Mouse (Mus musculus) adrenal gland, postnatal 36 days (tissue): ENCODE results near the gene Spata31d1a. TPM values are rescaled to one million over a fixed set of nuclear protein-coding genes. Genes with fewer than 3 reads are reported as not detected.
"Not testable (repeated sequence)": the region's sequence is repeated elsewhere in the genome, so short reads cannot be mapped to it uniquely, and the experiment has no call there.

Source experiments
- DNase-seq, 2 experiments: peaks; one replicate each; pipeline ENCODE4 v3.0.0; 2021; ENCODE audit warnings: mixed read lengths in 1 of 2
- long read RNA-seq, 2 experiments: library from polyadenylated mRNA; stranded (forward); transcript quantifications; one replicate each; pipeline ENCODE4 v2.0.0; 2021; ENCODE audit warnings: borderline sequencing depth in 2 of 2
- total RNA-seq, 2 experiments: library from RNA; stranded (reverse); gene quantifications; 2 replicates each; pipeline ENCODE4 v1.2.3; 2021

Gene Spata31d1a
- not detected for total RNA-seq
- long read RNA-seq, experiment 1, result 0 reads
- long read RNA-seq, experiment 2, result 0 reads

GRCm38 (mm10) chr13:59710230-59710629 is at the start of gene Spata31d1a:
TSS of gene Spata31d1a (minus strand) at chr13:59710330.
- DNase-seq, result no peak

DNA sequence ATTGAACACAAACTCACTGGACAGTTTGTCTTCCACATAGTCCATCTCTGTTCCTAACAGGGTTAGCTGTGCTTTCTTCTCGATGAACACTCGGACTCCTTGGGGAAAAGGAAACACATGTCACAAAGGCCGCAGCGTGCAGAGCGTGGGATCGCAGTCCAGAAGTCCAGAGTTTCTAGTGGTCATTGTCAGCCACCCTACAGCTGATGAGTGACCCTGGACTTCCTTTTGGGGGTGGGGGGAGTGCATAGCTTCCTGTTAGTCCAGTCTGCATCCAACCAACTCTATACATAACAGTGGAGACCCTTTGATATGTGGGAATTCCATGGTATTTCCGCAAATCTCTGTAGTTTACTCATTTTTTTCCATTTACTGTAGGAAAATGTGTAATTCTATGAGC is 46.8 kb upstream of the Spata31d1a start:
- no peak for DNase-seq

GRCm38 (mm10) chr13:59750310-59750709 is 40.2 kb upstream of the Spata31d1a start:
- no peak for DNase-seq

GRCm38 (mm10) chr13:59746711-59747110 is 36.6 kb upstream of the Spata31d1a start, which contains the start of gene 1700014D04Rik:
TSS of gene 1700014D04Rik (minus strand) at chr13:59746752.
- DNase-seq, result no peak

GRCm38 (mm10) chr13:59746164-59746563 is 36.0 kb upstream of the Spata31d1a start:
- no peak for DNase-seq

DNA sequence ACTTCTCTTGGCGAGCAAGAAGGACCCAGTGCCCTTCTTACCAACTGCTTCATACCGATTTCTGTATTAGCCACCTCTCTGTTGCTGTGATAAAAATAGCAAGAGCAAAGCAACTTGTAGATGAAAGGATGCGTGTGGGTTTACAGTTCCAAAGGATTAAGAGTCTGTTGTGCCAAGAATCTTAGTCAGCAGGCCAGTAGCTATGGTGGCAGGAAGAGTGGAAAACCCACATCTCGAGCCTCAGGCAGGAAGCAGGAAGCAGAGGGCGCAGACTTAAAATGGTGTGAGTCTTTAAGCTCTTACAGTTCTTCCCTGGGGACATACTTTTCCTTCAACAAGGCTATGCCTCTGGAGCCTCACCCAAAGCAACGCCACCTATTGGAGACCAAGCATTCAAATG is 35.3 kb upstream of the Spata31d1a start:
- DNase-seq, result no peak

DNA sequence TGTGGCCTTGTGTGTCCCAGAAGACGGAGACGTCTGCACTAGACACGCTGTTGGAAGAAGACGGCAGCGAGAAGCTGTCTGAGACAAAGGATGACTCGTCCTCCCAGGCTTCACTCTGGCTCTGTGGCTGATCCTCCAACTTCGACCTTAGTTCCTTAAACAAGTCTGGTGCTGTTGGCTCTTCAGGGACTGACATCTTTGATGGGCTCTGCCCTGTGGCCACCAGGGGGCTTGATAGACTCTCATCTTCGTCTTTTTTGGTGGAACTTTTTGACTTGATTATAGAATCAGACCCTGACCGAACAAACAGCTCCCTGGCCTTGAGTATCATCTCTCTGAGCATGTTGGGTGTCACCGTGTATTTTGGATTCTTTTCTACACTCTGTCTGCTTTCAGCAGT is 31.6 kb upstream of the Spata31d1a start:
- DNase-seq, result no peak

DNA sequence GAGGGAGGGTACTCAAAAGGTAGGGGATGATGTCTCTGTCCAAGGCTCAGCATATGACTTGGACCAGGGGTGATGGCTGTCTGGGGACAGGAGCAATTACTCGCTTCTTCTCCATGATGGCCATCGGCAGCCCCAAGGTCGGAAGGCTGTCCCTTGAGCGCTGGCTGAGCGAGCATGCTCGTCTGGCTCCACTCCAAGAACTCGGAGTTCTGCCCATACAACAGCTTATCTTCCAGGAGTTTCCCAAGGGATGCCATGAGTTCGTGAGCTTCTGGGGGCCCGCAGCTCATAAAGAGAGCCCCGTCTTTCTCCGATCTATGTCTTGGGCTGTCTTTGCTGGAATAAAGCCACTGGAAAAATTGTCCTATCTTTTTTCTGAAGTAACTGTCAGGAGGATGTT is 31.0 kb upstream of the Spata31d1a start:
- peak; percentile 71 to 87 for DNase-seq

- DNase-seq, result no peak
Observed at GRCm38 (mm10) chr13:59739397-59739796, 29.3 kb upstream of the Spata31d1a start.

- no peak for DNase-seq
Observed at GRCm38 (mm10) chr13:59738455-59738854, 28.3 kb upstream of the Spata31d1a start.

DNA sequence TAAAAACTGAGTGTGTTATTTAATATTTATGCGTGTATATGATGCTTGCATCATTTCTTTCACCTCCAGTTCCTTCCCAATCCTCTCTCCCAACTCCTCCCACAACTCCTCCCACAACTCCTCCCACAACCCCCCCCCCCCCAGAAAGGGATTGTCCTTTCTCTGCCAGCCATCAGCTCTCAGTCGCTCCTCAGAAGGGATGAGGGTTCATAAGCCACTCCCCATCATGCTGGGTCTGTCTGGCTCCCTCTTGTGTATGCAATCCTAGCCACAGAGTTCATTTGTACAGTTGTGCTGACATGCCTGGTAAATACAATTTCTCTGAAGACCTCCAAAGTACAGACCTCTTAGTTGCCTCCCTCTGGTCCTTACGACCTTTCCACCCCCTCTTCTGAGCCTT is 25.1 kb upstream of the Spata31d1a start:
- DNase-seq, result no peak

DNA sequence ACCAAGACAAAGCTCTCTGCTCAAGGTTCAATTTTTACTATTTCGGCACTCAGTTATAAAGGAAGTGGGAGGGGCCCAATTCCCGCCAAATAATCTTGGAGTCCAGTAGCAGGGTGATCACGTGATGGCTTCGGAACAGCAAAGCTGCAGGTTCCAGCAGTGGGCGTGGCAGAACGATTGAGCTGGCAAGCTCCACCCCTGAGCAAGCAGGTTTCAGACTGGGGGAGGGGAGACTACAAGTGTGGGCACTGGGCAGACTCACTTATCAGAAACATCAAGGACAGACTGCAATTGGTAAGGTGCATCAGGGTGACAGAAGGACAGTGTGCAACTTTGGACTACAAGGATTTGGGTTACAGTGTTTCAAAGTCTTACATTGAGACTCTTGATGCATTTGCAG is 24.2 kb upstream of the Spata31d1a start:
- not testable (repeated sequence) for DNase-seq

- DNase-seq, result no peak
Observed at GRCm38 (mm10) chr13:59733936-59734335, 23.8 kb upstream of the Spata31d1a start.

DNA sequence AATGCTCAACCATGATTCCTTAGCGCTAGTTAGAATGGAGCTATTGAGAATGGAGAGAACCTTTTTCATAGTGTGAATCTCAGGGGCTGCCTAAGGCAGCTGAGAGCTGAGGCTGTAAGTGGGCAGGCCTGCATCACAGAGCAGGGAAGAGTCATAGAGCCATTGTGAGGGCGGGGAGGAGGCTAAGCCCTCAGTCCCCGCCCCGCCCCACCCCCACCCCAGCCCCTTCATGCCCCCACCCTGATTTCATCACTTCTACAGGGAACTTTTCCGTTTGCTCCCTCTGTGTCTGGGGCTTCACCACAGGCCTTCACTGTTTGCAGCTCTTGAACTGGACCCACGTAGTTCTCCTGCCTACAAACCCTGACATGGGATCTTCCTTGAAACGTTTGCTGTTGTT is 21.5 kb upstream of the Spata31d1a start, which contains the start of gene Spata31d1d:
TSS of gene Spata31d1d (minus strand) at position 101 of the 400 bp plus-strand sequence.
- no peak for DNase-seq

GRCm38 (mm10) chr13:59728378-59729093 is 18.4 kb upstream of the Spata31d1a start:
- DNase-seq, result peak; percentile 69 to 86

DNA sequence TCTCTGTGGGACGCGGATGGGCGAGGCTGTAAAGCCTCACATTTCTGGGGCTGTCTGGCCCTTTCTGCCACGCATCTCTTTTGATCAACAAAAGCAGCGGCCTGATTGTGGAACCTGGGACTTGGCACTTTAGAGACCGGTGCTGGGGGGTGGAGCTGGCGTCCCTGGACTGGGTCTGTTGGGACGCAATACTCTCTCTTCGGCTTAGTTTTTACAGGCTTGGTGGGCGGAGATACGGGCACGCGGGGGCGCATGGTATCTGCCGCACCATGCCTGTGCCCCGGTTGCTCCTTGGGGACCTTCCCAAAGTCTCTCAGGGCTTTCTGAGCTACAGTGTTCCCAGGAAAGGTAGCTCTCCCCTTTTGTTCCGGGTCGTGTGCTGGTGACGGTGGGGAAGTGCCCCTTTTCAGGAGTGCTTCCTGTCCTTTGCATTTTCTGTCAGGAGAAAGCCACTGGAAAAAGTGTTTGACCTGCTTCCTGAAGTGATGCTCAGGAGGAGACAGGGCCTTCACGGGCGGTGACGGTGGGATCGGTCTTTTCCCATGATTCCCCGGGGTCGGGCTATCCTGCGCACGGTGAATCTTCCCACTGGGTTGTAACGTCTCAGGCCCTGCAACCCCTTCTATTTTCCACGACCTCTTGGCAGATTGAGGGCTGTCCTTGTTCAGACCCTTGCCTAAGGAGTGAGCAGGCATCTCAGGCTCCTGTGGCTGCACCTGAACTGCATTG is 16.2 kb upstream of the Spata31d1a start:
- no peak for DNase-seq

DNA sequence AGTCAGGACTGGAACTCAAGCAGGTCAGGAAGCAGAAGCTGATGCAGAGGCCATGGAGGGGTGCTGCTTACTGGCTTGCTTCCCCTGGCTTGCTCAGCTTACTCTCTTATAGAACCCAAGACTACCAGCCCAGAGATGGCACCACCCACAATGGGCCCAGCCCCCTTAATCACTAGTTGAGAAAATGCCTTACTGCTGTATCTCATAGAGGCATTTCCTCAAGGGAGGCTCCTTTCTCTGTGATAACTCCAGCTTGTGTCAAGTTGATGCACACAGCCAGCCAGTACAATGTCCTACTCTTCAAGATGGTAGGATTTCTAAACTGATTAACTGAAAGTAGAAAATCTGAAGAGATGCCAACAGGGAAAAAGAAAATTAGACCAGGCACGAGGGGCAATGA is 12.0 kb upstream of the Spata31d1a start:
- DNase-seq, result not testable (repeated sequence)

- DNase-seq, result no peak
Observed at GRCm38 (mm10) chr13:59719475-59719874, 9.3 kb upstream of the Spata31d1a start.

DNA sequence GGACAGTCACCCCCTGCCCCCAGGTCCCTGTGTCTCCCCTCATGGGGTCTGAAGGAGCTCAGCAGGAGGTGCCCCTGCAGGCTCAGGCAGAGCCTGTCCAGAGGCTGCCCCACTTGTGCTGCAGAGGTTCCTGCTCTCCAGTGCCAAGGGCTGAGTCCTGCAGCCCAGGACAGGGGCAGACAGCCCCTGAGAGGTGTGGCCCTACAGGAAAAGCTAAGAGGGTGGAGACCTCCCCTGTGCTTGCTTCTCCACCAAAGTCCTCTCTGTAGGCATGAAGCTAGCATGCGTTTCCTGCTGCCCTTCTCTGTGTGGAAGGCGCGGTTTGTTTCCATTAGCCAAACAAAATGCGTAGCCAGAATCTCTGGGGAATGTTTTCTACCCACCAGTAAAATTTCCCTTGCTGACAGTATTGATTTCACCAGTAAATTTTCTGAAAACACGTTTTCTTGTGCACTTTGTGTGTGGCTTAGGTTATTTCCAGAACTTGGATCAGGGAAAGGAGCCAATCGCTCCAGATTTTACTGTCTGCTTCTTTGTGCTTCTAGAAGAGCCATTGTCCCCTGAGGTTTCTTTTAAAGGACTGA is 8.8 kb upstream of the Spata31d1a start:
- DNase-seq, result not testable (repeated sequence)

DNA sequence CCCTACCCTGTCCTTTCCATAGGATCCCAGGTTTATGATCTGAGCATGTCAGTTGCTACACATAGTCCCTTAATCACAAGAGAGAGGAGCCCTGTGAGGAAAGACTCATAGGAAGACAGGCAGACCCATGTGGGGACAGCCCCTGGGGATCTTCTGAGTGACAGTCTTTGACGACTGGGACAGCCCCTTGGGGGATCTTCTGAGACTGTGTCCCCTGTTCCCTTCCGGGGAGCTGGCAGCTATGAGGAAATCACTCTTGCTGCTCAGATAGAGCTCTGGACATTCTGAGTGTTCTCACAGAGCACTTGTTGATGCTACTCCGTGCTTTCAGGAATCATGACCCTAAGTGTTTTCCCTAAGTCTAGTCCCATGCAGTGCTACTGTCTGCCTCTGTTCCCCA is 3.6 kb upstream of the Spata31d1a start:
- no peak for DNase-seq

GRCm38 (mm10) chr13:59711984-59712383 is 1.9 kb upstream of the Spata31d1a start, which contains the start of gene Spata31d1b:
TSS of gene Spata31d1b (plus strand) at chr13:59712284.
- DNase-seq, result not testable (repeated sequence)

DNA sequence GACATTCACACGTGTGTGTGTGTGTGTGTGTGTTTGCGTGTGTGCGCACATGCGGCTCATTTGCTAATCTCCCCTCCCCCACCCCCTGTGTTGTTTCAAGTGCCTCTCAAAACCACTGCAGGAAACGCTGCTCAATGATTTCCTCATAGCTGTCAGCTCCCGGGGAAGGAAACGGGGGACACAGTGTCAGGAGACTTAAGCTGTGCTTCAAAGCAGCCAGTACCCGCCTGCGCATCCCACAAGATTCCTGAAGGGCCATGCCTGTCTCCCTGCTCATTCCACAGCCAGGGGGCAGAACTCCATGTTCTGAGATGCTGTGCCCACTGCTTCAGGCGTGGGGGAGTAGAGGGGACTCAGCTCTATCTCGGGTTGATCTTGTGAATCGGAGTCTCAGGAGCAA is 5.6 kb downstream of the Spata31d1a start:
- peak in 1 of 2 experiments; percentile 14 for DNase-seq

- DNase-seq, result no peak
Observed at GRCm38 (mm10) chr13:59703514-59703913, 6.6 kb downstream of the Spata31d1a start.
